Mouse (Mus musculus): ENCODE results near the gene Yrdc. TPM values are rescaled to one million over a fixed set of nuclear protein-coding genes. Genes with fewer than 3 reads are reported as not detected.

Yrdc gene
- polyA plus RNA-seq (2021; fragmentation: Nextera tagmentation): 17.3 and 27.1 TPM in 2 replicates
- long read RNA-seq, experiment 1, transcript Yrdc-201 (5 exons, 1,634 nt): major isoform, 45 of 47 reads
- long read RNA-seq, experiment 1, partial matches to known transcripts: 0 of 47 reads
- long read RNA-seq, experiment 1, other reads (novel, unspliced or antisense): 1 of 47 reads
- long read RNA-seq, experiment 2, transcript Yrdc-201 (5 exons, 1,634 nt): major isoform, 206 of 223 reads
- long read RNA-seq, experiment 2, transcript Yrdc-202 (4 exons, 724 nt): minor isoform, 9 of 223 reads
- long read RNA-seq, experiment 2, partial matches to known transcripts: 1 of 223 reads
- long read RNA-seq, experiment 2, other reads (novel, unspliced or antisense): 6 of 223 reads

DNA sequence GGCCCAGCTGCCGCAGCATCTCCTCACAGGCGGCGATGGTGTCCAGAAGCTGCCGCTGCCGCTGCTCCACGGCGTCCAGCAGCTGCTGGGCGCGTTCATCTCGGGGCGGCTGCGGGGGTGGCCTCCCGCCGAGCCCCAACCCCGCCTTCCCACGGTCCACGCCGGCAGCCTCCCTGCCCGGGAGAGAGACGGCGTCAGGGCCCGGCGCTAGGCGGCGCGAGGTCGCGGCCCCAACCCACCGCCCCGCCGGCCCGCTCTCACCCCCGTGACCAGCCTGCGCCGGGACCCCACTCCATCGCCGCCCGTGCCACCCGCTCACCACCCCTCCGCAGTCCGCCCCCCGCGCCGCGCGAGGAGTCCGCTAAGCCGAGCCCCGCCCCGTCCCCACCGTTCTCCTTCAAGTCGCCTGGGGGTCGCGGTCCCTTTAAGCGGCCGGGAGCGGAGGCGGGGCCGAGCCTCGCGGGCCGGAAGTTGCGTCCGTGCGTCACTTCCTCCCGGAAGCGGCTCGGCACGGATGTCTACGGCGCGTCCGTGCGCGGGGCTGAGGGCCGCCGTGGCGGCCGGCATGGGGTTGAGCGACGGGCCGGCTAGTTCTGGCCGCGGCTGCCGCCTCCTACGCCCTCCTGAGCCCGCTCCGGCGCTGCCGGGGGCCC lies at the start of gene Yrdc:
TSS of gene Yrdc (plus strand) at position 419 of the 653 bp plus-strand sequence.

DNA sequence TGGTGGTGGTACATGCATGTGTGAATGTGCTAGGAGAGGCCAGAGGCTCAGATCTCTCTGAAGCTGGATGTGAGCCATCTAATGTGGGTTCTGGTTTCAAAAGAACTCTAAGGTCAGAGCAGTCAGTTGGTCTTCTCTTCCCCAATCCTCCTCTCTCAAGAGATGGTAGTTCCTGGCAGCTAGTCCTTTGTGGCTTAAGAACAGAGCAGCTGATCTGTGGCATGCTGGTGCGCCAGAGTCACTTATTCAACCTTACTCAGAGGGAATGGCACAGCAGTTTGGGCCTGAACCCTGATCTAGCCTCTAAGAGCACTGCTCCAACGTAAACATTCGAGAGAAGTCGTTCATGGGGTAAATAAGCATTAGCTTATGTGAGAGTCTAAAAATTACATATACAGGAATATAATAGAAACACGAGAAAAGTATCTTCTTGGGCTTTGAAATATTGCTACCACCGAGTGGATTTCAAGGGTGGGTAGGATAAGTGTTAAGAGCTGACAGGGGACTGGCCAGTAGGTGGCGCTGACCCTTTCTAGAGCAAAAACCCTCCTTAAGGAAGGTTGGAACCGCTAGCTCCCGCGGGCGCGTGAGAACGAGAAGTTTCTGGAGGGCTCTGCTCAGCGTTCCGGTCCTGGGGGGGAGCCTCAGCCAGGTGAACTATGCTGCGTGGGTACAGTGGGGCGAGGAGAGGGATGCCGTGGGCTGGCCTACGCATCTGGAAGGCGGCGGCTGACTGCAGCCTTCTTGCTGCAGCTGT lies 48.7 kb upstream of the Yrdc start, which contains the start of gene Mtf1:
TSS of gene Mtf1 (plus strand) at position 553 of the 757 bp plus-strand sequence.

DNA sequence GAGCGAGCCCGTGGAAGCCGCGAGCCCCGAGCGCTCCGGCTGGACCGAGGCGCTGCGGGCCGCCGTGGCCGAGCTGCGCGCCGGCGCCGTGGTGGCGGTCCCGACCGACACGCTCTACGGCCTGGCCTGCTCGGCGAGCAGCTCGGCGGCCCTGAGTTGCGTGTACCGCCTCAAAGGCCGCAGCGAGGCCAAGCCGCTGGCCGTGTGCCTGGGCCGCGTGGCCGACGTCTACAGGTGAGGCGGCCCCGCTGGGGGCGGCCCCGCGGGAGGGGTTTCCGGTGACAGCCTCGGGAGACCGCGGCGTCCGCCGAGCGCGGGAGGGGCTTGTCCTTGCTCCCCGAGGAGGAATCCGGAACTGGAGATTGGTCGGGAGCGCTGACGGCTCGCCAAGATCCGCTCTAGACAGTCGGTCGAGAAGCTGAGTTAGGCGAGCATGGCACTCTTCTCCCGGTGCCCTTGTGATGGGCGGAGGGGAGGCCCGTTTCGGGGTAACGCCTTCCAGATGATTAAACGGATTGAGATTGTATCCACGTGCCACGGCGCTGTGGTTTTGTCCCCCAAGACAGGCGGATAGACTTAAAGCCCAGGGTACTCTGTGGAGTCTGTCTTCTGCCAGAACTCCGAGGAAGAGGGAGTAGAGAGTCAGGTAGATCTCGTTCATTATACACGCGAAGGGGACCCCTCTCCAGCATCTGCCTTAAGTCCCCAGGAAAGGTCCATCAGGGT lies 617 bp downstream of the Yrdc start, which contains the start of gene 1110065P20Rik:
TSS of gene 1110065P20Rik (minus strand) at position 264 of the 726 bp plus-strand sequence.

DNA sequence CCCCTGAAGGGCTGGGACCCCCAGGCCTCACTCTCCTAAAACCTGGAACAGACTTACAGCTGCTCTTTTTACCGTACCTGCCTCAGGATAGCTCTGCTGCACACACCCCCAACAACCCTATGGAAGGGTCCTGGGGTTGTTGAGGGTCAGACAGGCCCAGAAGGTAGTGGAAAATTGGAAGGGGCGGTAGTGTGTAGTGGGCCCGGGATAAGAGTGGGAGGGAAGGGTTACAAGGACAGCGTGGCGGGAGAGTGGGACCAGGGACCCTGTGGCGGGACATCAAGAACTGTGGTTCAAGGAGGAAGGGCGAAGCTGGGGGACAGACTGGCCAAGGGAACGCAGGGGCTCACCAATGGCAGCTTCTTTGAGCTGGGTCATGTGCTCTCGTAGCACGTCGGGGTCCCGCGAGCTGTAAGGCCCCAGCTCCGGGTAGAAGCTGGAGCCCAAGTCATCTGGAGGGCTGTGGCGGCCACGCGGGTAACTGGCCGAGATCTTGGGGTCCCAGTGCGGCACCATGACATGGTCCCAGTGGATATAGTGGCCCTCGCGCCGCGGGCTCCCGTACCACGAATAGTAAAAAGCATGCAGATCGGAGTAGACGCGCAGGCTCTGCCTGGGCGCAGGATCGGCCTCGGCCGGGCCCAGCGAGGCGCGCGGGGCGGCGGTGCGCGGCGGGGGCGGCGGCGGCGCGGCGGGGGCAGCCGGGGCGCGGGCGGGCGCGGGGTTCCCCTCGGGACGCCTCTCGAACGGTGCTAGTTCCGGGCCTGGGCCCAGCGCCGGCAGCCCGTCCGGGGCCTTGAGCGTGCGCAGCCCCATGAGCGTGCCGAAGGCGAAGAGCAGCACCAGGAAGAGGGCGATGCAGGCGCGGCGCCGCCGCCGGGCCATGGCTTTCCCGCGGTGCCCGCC lies 11.1 kb downstream of the Yrdc start, which contains the start of gene Maneal:
TSS of gene Maneal (minus strand) at position 889 of the 906 bp plus-strand sequence.

DNA sequence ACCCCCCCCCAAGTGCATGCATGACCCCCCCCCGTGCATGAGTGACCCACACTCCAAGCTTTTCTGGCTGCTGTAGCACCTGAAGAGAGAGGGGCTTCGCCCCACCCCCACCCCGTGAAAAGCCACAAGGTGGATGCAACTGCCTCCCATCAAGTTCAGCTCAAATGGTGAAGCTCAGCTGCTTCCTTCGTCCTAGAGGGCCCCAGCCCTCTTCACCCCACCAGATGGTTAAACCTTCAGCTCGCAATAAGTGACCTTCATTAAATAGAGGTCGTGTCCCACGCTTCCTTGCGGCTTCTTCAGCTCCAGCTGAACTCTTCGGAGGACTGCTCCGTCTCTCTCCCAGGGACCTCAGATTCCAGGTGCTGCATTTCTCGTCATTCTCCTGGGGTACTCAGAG lies 30.1 kb downstream of the Yrdc start, which contains the start of gene Epha10:
TSS of gene Epha10 (plus strand) at position 301 of the 400 bp plus-strand sequence.

Other genes starting within 250 kb of the Yrdc start
- gene 3100002H09Rik, start 239.9 kb upstream of the Yrdc start, polyA plus RNA-seq (2021; fragmentation: Nextera tagmentation): not detected in 2 replicates
- 5.0 and 5.9 TPM in 2 replicates for gene Pou3f1, start 193.9 kb upstream of the Yrdc start, polyA plus RNA-seq (2021; fragmentation: Nextera tagmentation)
- 33.3 and 33.6 TPM in 2 replicates for gene Utp11, start 157.1 kb upstream of the Yrdc start, polyA plus RNA-seq (2021; fragmentation: Nextera tagmentation)
- gene Fhl3, start 150.0 kb upstream of the Yrdc start, polyA plus RNA-seq (2021; fragmentation: Nextera tagmentation): 0.31 and 0.39 TPM in 2 replicates
- gene Sf3a3, start 135.9 kb upstream of the Yrdc start, polyA plus RNA-seq (2021; fragmentation: Nextera tagmentation): 38.8 and 43.1 TPM in 2 replicates
- 7.0 and 7.1 TPM in 2 replicates for gene Inpp5b, start 108.8 kb upstream of the Yrdc start, polyA plus RNA-seq (2021; fragmentation: Nextera tagmentation)
- gene Mtf1, start 48.6 kb upstream of the Yrdc start, polyA plus RNA-seq (2021; fragmentation: Nextera tagmentation): 15.0 and 17.9 TPM in 2 replicates
- 84.8 and 93.2 TPM in 2 replicates for gene 1110065P20Rik, start 517 bp downstream of the Yrdc start, polyA plus RNA-seq (2021; fragmentation: Nextera tagmentation)
- 7.2 and 8.0 TPM in 2 replicates for gene Maneal, start 11.5 kb downstream of the Yrdc start, polyA plus RNA-seq (2021; fragmentation: Nextera tagmentation)
- gene Epha10, start 30.2 kb downstream of the Yrdc start, polyA plus RNA-seq (2021; fragmentation: Nextera tagmentation): 1.7 and 2.4 TPM in 2 replicates
- 3.3 and 3.7 TPM in 2 replicates for gene 9930104L06Rik, start 86.4 kb downstream of the Yrdc start, polyA plus RNA-seq (2021; fragmentation: Nextera tagmentation)
- gene Cdca8, start 88.6 kb downstream of the Yrdc start, polyA plus RNA-seq (2021; fragmentation: Nextera tagmentation): 2.1 and 2.4 TPM in 2 replicates
- gene Rspo1, start 135.8 kb downstream of the Yrdc start, polyA plus RNA-seq (2021; fragmentation: Nextera tagmentation): 0.45 and 0.67 TPM in 2 replicates
- gene Gnl2, start 165.9 kb downstream of the Yrdc start, polyA plus RNA-seq (2021; fragmentation: Nextera tagmentation): 27.7 and 29.4 TPM in 2 replicates
- gene Dnali1, start 215.0 kb downstream of the Yrdc start, polyA plus RNA-seq (2021; fragmentation: Nextera tagmentation): 2.3 and 4.3 TPM in 2 replicates
- gene Snip1, start 216.0 kb downstream of the Yrdc start, polyA plus RNA-seq (2021; fragmentation: Nextera tagmentation): 6.8 and 7.1 TPM in 2 replicates
- gene Meaf6, start 234.5 kb downstream of the Yrdc start, polyA plus RNA-seq (2021; fragmentation: Nextera tagmentation): 155 and 186 TPM in 2 replicates